Mouse (Mus musculus): ENCODE data around the gene Notch1. TPM values are rescaled to one million over a fixed set of nuclear protein-coding genes. Genes with fewer than 3 reads are reported as not detected.

Notch1 gene
- polyA plus RNA-seq, 1 experiment = 159 TPM

- Histone ChIP-seq H3K4me3 (ENCODE audit: control insufficient read depth, insufficient read depth, low read length) (no peak overlapping the region), H3K27ac (ENCODE audit: control insufficient read depth, insufficient read depth, low read length) (no peak overlapping the region), H3K36me3 (ENCODE audit: control insufficient read depth, insufficient read depth, low read length) (peaks cover 41% of the 10 kb centered on the region), H3K27me3 (ENCODE audit: control insufficient read depth, insufficient read depth, low read length) (no peaks in the 10 kb centered on the region), H3K4me1 (replicated peaks; ENCODE audit: control insufficient read depth, insufficient read depth, low read length) (peaks cover 24% of the 10 kb centered on the region)
- no peak for TF ChIP-seq CTCF (IDR thresholded peaks at IDR 0.05; ENCODE audit: borderline replicate concordance, control insufficient read depth, extremely low read depth, insufficient read depth, low read length, poor library complexity)
- TF ChIP-seq POLR2A (IDR thresholded peaks at IDR 0.05; ENCODE audit: control insufficient read depth, extremely low read depth, insufficient read depth, low read length, poor library complexity) = no peak
- DNase-seq = no peak
- 88% methylated on average over 3 of the region's 3 CpGs for WGBS
Observed at GRCm38 (mm10) chr2:26482824-26483223, 33.6 kb downstream of the Notch1 start.

- Histone ChIP-seq H3K4me1 (replicated peaks; ENCODE audit: control insufficient read depth, insufficient read depth, low read length) (peaks cover 15% of the 10 kb centered on the region), H3K27me3 (ENCODE audit: control insufficient read depth, insufficient read depth, low read length) (no peaks in the 10 kb centered on the region)
Observed at GRCm38 (mm10) chr2:26481724-26482495, 34.6 kb downstream of the Notch1 start.

GRCm38 (mm10) chr2:26480911-26481310 is 35.6 kb downstream of the Notch1 start:
- WGBS = 94% methylated on average over 12 of the region's 12 CpGs
- Histone ChIP-seq H3K27ac (ENCODE audit: control insufficient read depth, insufficient read depth, low read length) (no peak overlapping the region), H3K36me3 (ENCODE audit: control insufficient read depth, insufficient read depth, low read length) (peaks cover 60% of the 10 kb centered on the region), H3K27me3 (ENCODE audit: control insufficient read depth, insufficient read depth, low read length) (no peaks in the 10 kb centered on the region), H3K4me1 (replicated peaks; ENCODE audit: control insufficient read depth, insufficient read depth, low read length) (peaks cover 5% of the 10 kb centered on the region; the same call in 1 of the 2 replicates), H3K4me3 (ENCODE audit: control insufficient read depth, insufficient read depth, low read length) (no peak overlapping the region)
- DNase-seq = no peak
- TF ChIP-seq CTCF (IDR thresholded peaks at IDR 0.05; ENCODE audit: borderline replicate concordance, control insufficient read depth, extremely low read depth, insufficient read depth, low read length, poor library complexity) (no peak), POLR2A (IDR thresholded peaks at IDR 0.05; ENCODE audit: control insufficient read depth, extremely low read depth, insufficient read depth, low read length, poor library complexity) (no peak)

More at GRCm38 (mm10) chr2:26481724-26482495, 34.6 kb downstream of the Notch1 start:
- Histone ChIP-seq H3K4me3 (ENCODE audit: control insufficient read depth, insufficient read depth, low read length) (no peak overlapping the region), H3K27ac (ENCODE audit: control insufficient read depth, insufficient read depth, low read length) (no peak overlapping the region), H3K36me3 (ENCODE audit: control insufficient read depth, insufficient read depth, low read length) (peaks cover 50% of the 10 kb centered on the region)
- DNase-seq = no peak
- 92% methylated on average over 10 of the region's 10 CpGs for WGBS
- TF ChIP-seq CTCF (IDR thresholded peaks at IDR 0.05; ENCODE audit: borderline replicate concordance, control insufficient read depth, extremely low read depth, insufficient read depth, low read length, poor library complexity) = no peak
- no peak for TF ChIP-seq POLR2A (IDR thresholded peaks at IDR 0.05; ENCODE audit: control insufficient read depth, extremely low read depth, insufficient read depth, low read length, poor library complexity)

GRCm38 (mm10) chr2:26478685-26479205 is 37.7 kb downstream of the Notch1 start:
- Histone ChIP-seq H3K4me3 (ENCODE audit: control insufficient read depth, insufficient read depth, low read length) (no peak overlapping the region), H3K4me1 (replicated peaks; ENCODE audit: control insufficient read depth, insufficient read depth, low read length) (peaks cover 5% of the 10 kb centered on the region; the same call in 1 of the 2 replicates), H3K27ac (ENCODE audit: control insufficient read depth, insufficient read depth, low read length) (no peak overlapping the region), H3K36me3 (ENCODE audit: control insufficient read depth, insufficient read depth, low read length) (peaks cover 76% of the 10 kb centered on the region), H3K27me3 (ENCODE audit: control insufficient read depth, insufficient read depth, low read length) (no peaks in the 10 kb centered on the region)
- no peak for TF ChIP-seq POLR2A (IDR thresholded peaks at IDR 0.05; ENCODE audit: control insufficient read depth, extremely low read depth, insufficient read depth, low read length, poor library complexity)
- no peak for TF ChIP-seq CTCF (IDR thresholded peaks at IDR 0.05; ENCODE audit: borderline replicate concordance, control insufficient read depth, extremely low read depth, insufficient read depth, low read length, poor library complexity)
- WGBS = 90% methylated on average over 2 of the region's 2 CpGs
- DNase-seq = no peak

GRCm38 (mm10) chr2:26477911-26478310 is 38.6 kb downstream of the Notch1 start:
- DNase-seq = no peak
- H3K4me1 ChIP-seq (replicated peaks; ENCODE audit: control insufficient read depth, insufficient read depth, low read length) = peaks cover under 1% of the 10 kb centered on the region; the same call in 1 of the 2 replicates
- H3K36me3 ChIP-seq (ENCODE audit: control insufficient read depth, insufficient read depth, low read length) = peaks cover 83% of the 10 kb centered on the region
- no peak overlapping the region for H3K27ac ChIP-seq (ENCODE audit: control insufficient read depth, insufficient read depth, low read length)
- no peaks in the 10 kb centered on the region for H3K27me3 ChIP-seq (ENCODE audit: control insufficient read depth, insufficient read depth, low read length)
- H3K4me3 ChIP-seq (ENCODE audit: control insufficient read depth, insufficient read depth, low read length) = no peak overlapping the region
- WGBS = 97% methylated on average over 7 of the region's 7 CpGs
- TF ChIP-seq POLR2A (IDR thresholded peaks at IDR 0.05; ENCODE audit: control insufficient read depth, extremely low read depth, insufficient read depth, low read length, poor library complexity) (no peak), CTCF (IDR thresholded peaks at IDR 0.05; ENCODE audit: borderline replicate concordance, control insufficient read depth, extremely low read depth, insufficient read depth, low read length, poor library complexity) (no peak)

- TF ChIP-seq POLR2A (IDR thresholded peaks at IDR 0.05; ENCODE audit: control insufficient read depth, extremely low read depth, insufficient read depth, low read length, poor library complexity) (no peak), CTCF (IDR thresholded peaks at IDR 0.05; ENCODE audit: borderline replicate concordance, control insufficient read depth, extremely low read depth, insufficient read depth, low read length, poor library complexity) (no peak)
- no peak for DNase-seq
- peaks cover 98% of the 10 kb centered on the region for H3K36me3 ChIP-seq (ENCODE audit: control insufficient read depth, insufficient read depth, low read length)
- H3K4me1 ChIP-seq (replicated peaks; ENCODE audit: control insufficient read depth, insufficient read depth, low read length) = no peaks in the 10 kb centered on the region
- no peaks in the 10 kb centered on the region for H3K27me3 ChIP-seq (ENCODE audit: control insufficient read depth, insufficient read depth, low read length)
- no peak overlapping the region for H3K4me3 ChIP-seq (ENCODE audit: control insufficient read depth, insufficient read depth, low read length)
- no peak overlapping the region for H3K27ac ChIP-seq (ENCODE audit: control insufficient read depth, insufficient read depth, low read length)
- 87% methylated on average over 13 of the region's 13 CpGs for whole genome bisulfite sequencing
Observed at GRCm38 (mm10) chr2:26475505-26476430, 40.7 kb downstream of the Notch1 start.
